Mouse (Mus musculus) brain, embryonic 14.5 days (tissue): ENCODE data around the gene Nxnl1. TPM values are rescaled to one million over a fixed set of nuclear protein-coding genes. Genes with fewer than 3 reads are reported as not detected.
A peak's percentile ranks its signal among the peaks of the same experiment; 100 is the strongest.

Experiments used
- DNase-seq: peaks from one replicate; pipeline ENCODE4 v3.0.0-alpha.2; 2011; ENCODE audit warnings: low read depth
- CTCF ChIP-seq: fragments of 200-500 bp; IDR thresholded peaks from 2 replicates; pipeline ENCODE4 v1.5.1; 2012; ENCODE audit warnings: inconsistent platforms, mild to moderate bottlenecking, moderate library complexity, borderline replicate concordance; ENCODE audit not compliant: insufficient read depth, insufficient read length; ENCODE audit errors: extremely low read depth
- POLR2A ChIP-seq: fragments of 200-500 bp; IDR thresholded peaks from 2 replicates; pipeline ENCODE4 v1.6.1; 2012; ENCODE audit warnings: mild to moderate bottlenecking, inconsistent platforms, borderline replicate concordance; ENCODE audit not compliant: poor library complexity, insufficient read depth, insufficient read length, severe bottlenecking; ENCODE audit errors: extremely low read depth
- polyA plus RNA-seq: library from polyadenylated mRNA; depleted of rRNA; stranded (reverse); fragments of >200 nt; gene quantifications from 2 replicates; pipeline ENCODE4 v1.2.3, GENCODE M21; 2012; rRNA removed

Gene Nxnl1
- polyA plus RNA-seq = not detected in 2 replicates

GRCm38 (mm10) chr8:71566501-71566900 is at the start of gene Nxnl1:
Gene Nxnl1, minus strand, starts transcription at chr8:71566601.
- no peak for TF ChIP-seq CTCF
- TF ChIP-seq POLR2A = no peak
- no peak for DNase-seq

- TF ChIP-seq POLR2A (no peak), CTCF (no peak)
- no peak for DNase-seq
These were observed 47.0 kb upstream of the Nxnl1 start for GRCm38 (mm10) chr8:71613418-71613817.

- TF ChIP-seq CTCF = no peak
- TF ChIP-seq POLR2A = no peak
These were observed 45.7 kb upstream of the Nxnl1 start for GRCm38 (mm10) chr8:71612141-71612540.

GRCm38 (mm10) chr8:71610822-71611651 is 44.6 kb upstream of the Nxnl1 start, which contains the start of gene Colgalt1:
Gene Colgalt1, plus strand, starts transcription at chr8:71610998.
- TF ChIP-seq POLR2A = peak; percentile 68
- TF ChIP-seq CTCF = peak; percentile 4; the same call in 1 of the 2 replicates
- DNase-seq = peak; percentile 100

More at GRCm38 (mm10) chr8:71612141-71612540, 45.7 kb upstream of the Nxnl1 start:
- no peak for DNase-seq

GRCm38 (mm10) chr8:71604021-71604420 is 37.6 kb upstream of the Nxnl1 start:
- no peak for DNase-seq
- TF ChIP-seq CTCF = no peak
- no peak for TF ChIP-seq POLR2A

GRCm38 (mm10) chr8:71602666-71603334 is 36.4 kb upstream of the Nxnl1 start:
- DNase-seq = peak; percentile 62
- no peak for TF ChIP-seq CTCF
- no peak for TF ChIP-seq POLR2A

GRCm38 (mm10) chr8:71601939-71602665 is 35.7 kb upstream of the Nxnl1 start:
- DNase-seq = peak; percentile 40
- TF ChIP-seq POLR2A = no peak
- no peak for TF ChIP-seq CTCF

GRCm38 (mm10) chr8:71598841-71599240 is 32.4 kb upstream of the Nxnl1 start:
- TF ChIP-seq CTCF (no peak), POLR2A (no peak)
- no peak for DNase-seq

- TF ChIP-seq POLR2A (no peak), CTCF (no peak)
- DNase-seq = no peak
These were observed 32.0 kb upstream of the Nxnl1 start for GRCm38 (mm10) chr8:71598375-71598774.

- no peak for DNase-seq
- no peak for TF ChIP-seq CTCF
- TF ChIP-seq POLR2A = no peak
These were observed 31.1 kb upstream of the Nxnl1 start, which contains the start of gene Fam129c for GRCm38 (mm10) chr8:71597451-71597850. Gene Fam129c, plus strand, starts transcription at chr8:71597648.

GRCm38 (mm10) chr8:71596798-71597197 is 30.4 kb upstream of the Nxnl1 start:
- TF ChIP-seq CTCF (no peak), POLR2A (no peak)
- DNase-seq = no peak
